Mouse (Mus musculus) frontal cortex, postnatal 14 days (tissue): ENCODE results near the gene Ctc1.

Source experiments
- DNase-seq, 2 experiments: peaks; one replicate each; pipeline ENCODE4 v3.0.0; 2022; ENCODE audit warnings: low spot score in 2 of 2

The Ctc1 gene

DNA sequence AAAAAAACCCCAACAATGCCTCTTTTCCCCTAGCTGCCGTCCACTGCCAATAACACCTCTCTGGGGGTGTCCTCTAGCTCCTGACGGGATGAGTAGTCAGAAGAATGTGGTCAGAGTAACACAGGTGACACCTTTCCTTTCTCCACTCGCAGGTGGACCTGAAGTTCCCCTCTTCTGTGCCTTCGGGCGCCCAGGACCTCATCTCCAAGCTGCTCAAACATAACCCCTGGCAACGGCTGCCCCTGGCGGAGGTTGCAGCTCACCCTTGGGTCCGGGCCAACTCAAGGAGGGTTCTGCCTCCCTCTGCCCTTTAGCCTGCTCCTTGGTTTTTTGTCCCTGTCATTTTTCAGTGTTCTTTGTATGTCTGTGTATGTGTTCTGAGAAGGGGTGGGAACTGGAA, 35.0 kb downstream of the Ctc1 start:
- no peak for DNase-seq

DNA sequence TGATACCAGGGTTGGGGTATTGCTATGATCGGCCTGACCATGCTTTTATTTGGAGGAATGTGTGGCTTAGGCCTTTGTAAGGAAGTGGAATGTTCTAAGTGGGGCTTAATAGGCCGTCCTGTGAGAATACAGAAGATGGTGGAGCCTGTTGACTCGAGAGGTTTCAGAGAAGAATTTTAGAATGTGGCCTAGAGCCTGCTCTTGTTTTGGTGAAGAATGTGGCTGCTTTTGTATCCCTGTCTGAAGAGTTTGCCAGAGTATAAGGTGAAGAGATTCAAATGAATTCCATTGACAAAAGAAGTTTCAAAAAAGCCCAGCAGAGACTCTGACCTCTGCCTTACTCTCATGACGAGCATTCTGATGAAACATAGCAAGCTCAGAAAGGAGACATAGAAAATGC, 36.1 kb downstream of the Ctc1 start:
- no peak for DNase-seq

DNA sequence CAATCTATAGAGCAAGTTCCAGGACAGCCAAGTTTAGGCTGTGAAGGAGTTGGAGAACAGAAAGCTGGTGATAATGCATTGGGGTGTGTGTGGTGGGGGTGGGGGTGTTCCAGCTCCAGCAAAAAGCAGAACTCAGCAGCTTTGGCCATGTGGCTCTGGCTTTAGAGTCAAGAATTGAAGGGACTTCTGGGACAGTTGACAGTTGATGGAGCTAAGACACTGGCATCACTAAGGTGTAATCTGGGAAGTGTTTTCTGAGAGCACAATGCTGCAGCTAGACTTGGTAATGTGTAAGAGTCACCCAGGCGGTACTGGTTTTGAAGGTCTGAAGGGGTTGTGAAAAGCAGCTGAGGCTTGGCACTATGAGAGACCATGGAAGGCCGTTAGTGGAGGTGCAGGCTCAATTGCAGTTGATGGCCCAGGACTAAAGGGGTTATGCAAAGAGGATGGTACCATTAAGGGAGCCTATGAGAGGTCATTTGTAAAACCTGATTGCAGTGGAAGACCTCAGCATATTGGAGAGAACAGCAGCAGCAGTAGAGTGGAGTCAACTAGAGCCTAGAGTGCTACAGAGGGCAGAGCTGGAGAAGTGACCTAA, 37.2 kb downstream of the Ctc1 start:
- no peak for DNase-seq

GRCm38 (mm10) chr11:69053848-69054247, 38.1 kb downstream of the Ctc1 start:
- no peak for DNase-seq

DNA sequence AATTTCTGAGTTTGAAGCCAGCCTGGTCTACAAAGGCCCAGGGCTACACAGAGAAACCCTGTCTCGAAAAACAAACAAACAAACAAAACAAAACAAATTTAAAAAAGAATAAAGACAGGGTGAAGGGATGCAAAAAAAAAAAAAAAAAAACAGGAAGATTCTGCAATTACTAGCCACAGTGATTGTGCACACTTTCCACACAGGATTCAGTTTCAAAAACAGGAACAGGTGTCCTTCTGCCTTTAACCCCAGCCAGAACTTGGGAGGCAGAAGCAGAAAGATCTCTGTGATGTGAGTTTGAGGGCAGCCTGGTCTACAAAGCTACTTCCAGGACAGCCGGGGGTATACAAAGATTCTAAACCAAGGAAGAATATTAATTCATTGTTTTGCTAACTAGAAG, 42.6 kb downstream of the Ctc1 start:
- DNase-seq, result no peak

GRCm38 (mm10) chr11:69058729-69059356, 43.1 kb downstream of the Ctc1 start:
- no peak for DNase-seq

GRCm38 (mm10) chr11:69059357-69059974, 43.8 kb downstream of the Ctc1 start, which contains the start of gene Borcs6:
Gene Borcs6 (plus strand): TSS chr11:69059717.
- peak; percentile 93 to 97 for DNase-seq

DNA sequence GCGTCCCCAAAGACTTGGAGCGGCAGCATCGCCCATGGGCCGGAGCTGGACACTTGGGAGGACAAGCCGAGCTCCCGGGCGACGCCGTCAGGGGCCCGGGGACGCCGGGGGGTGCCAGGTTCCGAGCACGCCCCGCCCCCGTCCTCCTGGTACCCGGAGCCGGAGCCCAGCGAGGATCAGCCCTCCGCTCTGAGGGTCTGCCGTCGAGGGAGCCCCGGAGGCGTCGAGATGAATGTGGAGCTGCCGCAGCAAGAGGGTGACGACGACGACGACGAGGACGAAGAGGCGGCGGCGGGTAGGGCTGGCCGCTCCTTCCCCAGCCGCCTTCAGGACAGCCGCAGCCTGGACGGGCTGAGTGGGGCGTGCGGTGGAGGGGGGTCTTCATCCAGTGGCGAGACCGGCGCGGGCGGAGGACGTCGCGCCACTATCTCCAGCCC, 44.3 kb downstream of the Ctc1 start:
- no peak for DNase-seq

GRCm38 (mm10) chr11:69060448-69061254, 44.9 kb downstream of the Ctc1 start:
- DNase-seq, result no peak

DNA sequence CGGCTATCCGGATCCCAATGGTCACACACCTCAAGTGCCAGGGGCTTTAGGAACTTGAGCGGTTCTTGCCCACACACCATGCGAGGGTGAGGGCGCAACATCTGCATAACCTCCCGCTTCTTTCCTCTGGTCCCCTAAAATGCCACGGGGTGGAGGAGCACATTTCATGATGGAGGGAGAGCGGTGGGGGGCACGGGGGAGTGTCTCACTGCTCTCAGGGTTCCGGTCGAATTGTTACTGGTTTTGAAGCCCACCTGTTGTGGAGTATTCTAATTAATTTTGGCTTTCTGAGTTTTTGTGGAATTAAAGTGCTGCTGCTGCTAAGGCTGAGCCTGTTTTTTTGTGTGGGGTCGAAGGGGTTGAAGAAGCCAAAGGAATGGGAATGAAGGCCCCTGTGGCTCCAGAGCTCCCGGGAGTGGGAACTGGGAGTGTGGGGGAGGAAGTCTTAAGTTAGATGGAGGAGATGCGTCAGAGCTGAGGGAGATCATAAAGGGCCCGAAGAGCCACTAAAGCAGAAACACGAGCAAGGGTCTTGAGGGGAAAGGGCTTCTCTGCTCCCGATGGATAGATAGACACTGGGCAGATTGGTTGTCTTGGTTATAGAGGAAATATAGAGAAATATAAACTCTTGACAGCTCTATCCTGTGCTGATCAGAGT, 45.7 kb downstream of the Ctc1 start:
- no peak for DNase-seq

GRCm38 (mm10) chr11:69062194-69062760, 46.6 kb downstream of the Ctc1 start:
- peak in 1 of 2 experiments; percentile 82 for DNase-seq

- DNase-seq, result peak; percentile 91 to 96
Observed at GRCm38 (mm10) chr11:69062761-69063224, 47.1 kb downstream of the Ctc1 start.

DNA sequence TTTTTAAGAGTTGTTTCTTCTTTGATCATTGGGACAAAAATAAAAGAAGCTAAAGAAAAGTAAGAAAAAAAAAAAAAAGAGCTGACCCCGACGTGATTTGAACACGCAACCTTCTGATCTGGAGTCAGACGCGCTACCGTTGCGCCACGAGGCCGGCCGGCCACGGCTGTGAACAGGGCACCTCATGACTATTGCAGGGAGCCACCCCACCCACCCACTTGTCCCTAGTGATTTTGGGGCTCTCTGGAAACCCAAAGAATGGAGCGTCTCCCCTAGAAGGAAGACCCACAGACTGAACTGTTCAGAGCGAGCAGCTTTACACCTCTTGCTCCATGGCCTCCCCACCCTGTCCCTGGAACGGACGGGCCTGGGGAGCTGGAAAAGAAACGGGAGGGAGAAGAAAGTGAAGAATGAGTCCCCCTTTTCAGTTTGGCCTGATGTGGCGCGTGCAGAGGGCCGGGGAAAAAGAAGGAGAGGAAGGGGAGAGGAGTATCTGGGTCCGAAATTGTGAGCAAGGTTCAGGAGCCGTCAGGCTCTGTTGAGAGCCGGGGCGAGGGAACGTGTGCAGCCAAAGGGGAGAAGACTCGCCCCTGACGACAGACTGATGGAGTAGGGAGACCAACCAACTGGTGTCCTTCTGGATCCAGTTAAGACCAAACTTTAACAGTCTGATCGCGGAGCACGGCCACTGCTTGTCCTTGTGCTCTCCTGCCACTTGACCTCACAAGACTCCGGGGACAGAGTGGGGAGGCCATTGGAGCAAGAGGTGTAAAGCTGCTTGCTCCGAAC, 47.9 kb downstream of the Ctc1 start:
- peak in 1 of 2 experiments; percentile 72 for DNase-seq

DNA sequence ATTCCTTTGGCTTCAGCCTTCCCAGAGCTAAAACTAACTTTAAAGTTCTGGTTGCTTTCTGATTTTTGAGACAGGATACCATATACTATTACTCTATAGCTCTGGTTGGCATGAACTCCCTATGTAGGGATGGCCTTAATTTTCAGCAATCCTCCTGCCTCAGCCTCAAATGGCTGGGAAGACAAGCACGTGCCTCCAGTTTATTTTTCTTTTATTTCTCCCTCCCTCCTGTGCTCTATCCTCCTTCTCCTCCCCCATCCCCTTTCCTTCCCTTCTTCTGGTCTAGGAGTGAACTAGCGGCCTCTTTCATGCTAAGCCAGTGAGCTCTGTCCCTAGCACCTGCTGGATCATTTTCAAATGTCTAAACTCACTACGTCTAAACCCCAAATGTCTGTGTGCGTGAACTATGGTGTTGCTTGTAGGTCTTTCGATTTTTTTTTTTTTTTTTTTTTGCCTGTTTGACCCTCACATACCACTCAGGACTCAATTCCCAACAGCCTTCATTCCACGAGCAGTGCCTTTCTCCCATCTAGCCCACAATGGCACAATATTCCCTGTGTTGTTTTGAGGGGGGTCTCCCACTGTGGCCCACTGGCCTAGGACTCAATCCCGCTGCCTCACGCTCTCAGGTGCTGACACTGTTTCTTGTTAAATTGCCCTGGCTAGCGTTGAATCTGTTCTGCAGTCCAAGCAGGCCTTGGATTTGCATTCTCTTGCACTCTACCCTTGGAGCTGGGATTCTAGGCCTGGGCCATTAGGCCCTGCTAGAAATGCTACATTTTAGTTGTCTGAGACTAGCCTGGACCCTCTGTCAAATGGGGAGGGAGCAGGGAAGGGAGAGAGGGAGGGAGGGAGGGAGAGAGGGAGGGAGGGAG, 48.8 kb downstream of the Ctc1 start:
- no peak for DNase-seq

- no peak for DNase-seq
Observed at GRCm38 (mm10) chr11:69065394-69065925, 49.7 kb downstream of the Ctc1 start.

- no peak for DNase-seq
Observed at GRCm38 (mm10) chr11:69066163-69066861, 50.6 kb downstream of the Ctc1 start.

DNA sequence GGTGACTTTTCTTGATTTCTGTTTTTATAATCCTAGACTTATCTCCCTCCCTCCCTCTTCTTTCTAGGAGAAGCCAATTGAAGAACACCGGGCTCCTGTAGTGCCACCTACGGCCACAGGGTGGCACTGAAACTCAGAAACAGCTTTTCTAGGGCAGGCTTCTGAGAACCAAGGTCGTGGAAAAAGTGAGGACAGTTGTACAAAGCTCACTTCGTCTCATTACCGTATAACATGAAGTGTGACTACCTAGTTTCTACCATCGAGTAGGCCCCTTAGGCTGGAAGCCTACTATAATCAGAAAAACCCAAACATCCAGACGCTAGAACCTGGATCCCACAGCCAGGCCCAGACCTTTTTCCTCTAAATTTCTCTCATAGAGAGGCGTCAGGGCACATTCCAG, 51.2 kb downstream of the Ctc1 start:
- peak in 1 of 2 experiments; percentile 89 for DNase-seq

DNA sequence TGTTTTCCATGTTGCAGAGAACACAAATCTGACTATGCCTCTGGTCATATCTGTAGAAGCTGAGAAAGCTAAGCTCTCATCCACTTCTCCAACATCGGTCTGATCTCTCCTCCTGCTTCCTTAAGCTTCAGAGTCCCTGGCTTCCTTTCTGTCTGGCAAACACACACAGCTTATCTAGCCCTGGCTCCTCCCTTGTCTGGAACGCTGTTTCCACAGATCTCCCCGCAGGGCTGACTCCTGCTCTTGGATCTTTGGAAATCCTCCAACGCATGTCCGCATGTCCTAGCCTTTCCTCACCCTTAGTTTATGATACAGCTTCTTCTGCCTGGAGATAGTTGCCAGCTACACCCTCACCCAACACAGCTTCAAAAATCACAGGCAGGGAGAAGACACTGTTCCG, 51.9 kb downstream of the Ctc1 start:
- no peak for DNase-seq

GRCm38 (mm10) chr11:69070093-69070492, 54.4 kb downstream of the Ctc1 start:
- DNase-seq, result no peak
